Mouse (Mus musculus): Measurements from ENCODE around the gene Acaca.

GRCm38 (mm10) chr11:84081901-84082300 lies 47.6 kb upstream of the Acaca start:
- TF ChIP-seq CTCF (conservative IDR thresholded peaks at IDR 0.05; ENCODE audit: low read length) (no peak), NANOG (IDR thresholded peaks at IDR 0.05; ENCODE audit: borderline replicate concordance, low read length) (no peak), POU5F1 (IDR thresholded peaks at IDR 0.05; ENCODE audit: borderline replicate concordance, low read length) (no peak)

Data from E14TG2a.4 (cell line).